ENCODE assay signal across 26 mouse cellular contexts in genomic region chr12:46025266-46025665, GRCm38 (mm10).
"Had no signal": no experiment of that assay in that cellular context is flagged by ENCODE, and none has a peak within 500 bp of the region (broad histone marks: within the 10 kb centered on the region; RNA-seq: fewer than 3 reads in every experiment).

No protein-coding gene starts in this region.

- ATAC-seq: forebrain, embryonic 13.5 days; forebrain, embryonic 14.5 days; forebrain, embryonic 15.5 days; forebrain, embryonic 16.5 days; forebrain, postnatal 0 days had no signal

- H3K4me3 ChIP-seq: embryonic facial prominence, embryonic 10.5 days; embryonic facial prominence, embryonic 12.5 days; embryonic facial prominence, embryonic 13.5 days; embryonic facial prominence, embryonic 15.5 days; erythroblast, embryonic 14.5 days; forebrain, embryonic 10.5 days; forebrain, embryonic 12.5 days; forebrain, embryonic 13.5 days; forebrain, embryonic 15.5 days; gastrocnemius, adult 2 months; heart, adult 2 months had no signal

- H3K9me3 ChIP-seq: embryonic facial prominence, embryonic 10.5 days; embryonic facial prominence, embryonic 12.5 days; embryonic facial prominence, embryonic 13.5 days; embryonic facial prominence, embryonic 15.5 days; forebrain, embryonic 10.5 days; forebrain, embryonic 12.5 days; forebrain, embryonic 13.5 days; forebrain, embryonic 15.5 days had no signal

- H3K4me2 ChIP-seq: embryonic facial prominence, embryonic 12.5 days; embryonic facial prominence, embryonic 13.5 days; embryonic facial prominence, embryonic 15.5 days; forebrain, embryonic 12.5 days; forebrain, embryonic 13.5 days; forebrain, embryonic 15.5 days had no signal

- H3K9ac ChIP-seq: embryonic facial prominence, embryonic 12.5 days; embryonic facial prominence, embryonic 13.5 days; embryonic facial prominence, embryonic 15.5 days; forebrain, embryonic 12.5 days; forebrain, embryonic 13.5 days; forebrain, embryonic 15.5 days; forebrain, postnatal 0 days had no signal

- H3K36me3 ChIP-seq: embryonic facial prominence, embryonic 10.5 days; embryonic facial prominence, embryonic 12.5 days; embryonic facial prominence, embryonic 13.5 days; embryonic facial prominence, embryonic 15.5 days; forebrain, embryonic 10.5 days; forebrain, embryonic 12.5 days; forebrain, embryonic 15.5 days had no signal

- H3K27ac ChIP-seq: embryonic facial prominence, embryonic 10.5 days; embryonic facial prominence, embryonic 12.5 days; embryonic facial prominence, embryonic 13.5 days; embryonic facial prominence, embryonic 15.5 days; forebrain, embryonic 10.5 days; forebrain, embryonic 12.5 days; forebrain, embryonic 13.5 days; forebrain, embryonic 15.5 days; gastrocnemius, adult 2 months; heart, adult 2 months had no signal

- H3K4me1 ChIP-seq: embryonic facial prominence, embryonic 10.5 days; embryonic facial prominence, embryonic 12.5 days; embryonic facial prominence, embryonic 13.5 days; embryonic facial prominence, embryonic 15.5 days; forebrain, embryonic 10.5 days; forebrain, embryonic 15.5 days had no signal

- DNase-seq: cerebellum, adult 9-10 months; cerebellum, adult 9-11 months; cerebellum, postnatal 14 days; cerebellum, postnatal 25 days; cerebellum, postnatal 36 days; embryo, embryonic 11 days; forebrain, postnatal 0 days; gastrocnemius, adult 2 months; gastrocnemius, postnatal 10 days; gastrocnemius, postnatal 14 days; gastrocnemius, postnatal 25 days; gastrocnemius, postnatal 36 days; heart, adult 11 months; heart, adult 18-20 months; heart, adult 2 months had no signal

- H3K27me3 ChIP-seq: embryonic facial prominence, embryonic 12.5 days; embryonic facial prominence, embryonic 13.5 days; embryonic facial prominence, embryonic 15.5 days; forebrain, embryonic 12.5 days; forebrain, embryonic 13.5 days; forebrain, embryonic 15.5 days had no signal
